Mouse (Mus musculus): ENCODE data around the gene Eef1akmt1. TPM values are rescaled to one million over a fixed set of nuclear protein-coding genes. Genes with fewer than 3 reads are reported as not detected.
A peak's percentile ranks its signal among the peaks of the same experiment; 100 is the strongest.

Gene Eef1akmt1
- polyA plus RNA-seq, 1 experiment = 53.2 TPM

GRCm38 (mm10) chr14:57535646-57536045 lies 35.8 kb downstream of the Eef1akmt1 start:
- Histone ChIP-seq H3K4me3 (ENCODE audit: insufficient read depth, low read length) (no peak overlapping the region), H3K27ac (ENCODE audit: insufficient read depth, low read length) (no peak overlapping the region), H3K4me1 (ENCODE audit: control insufficient read depth, insufficient read depth, low read length) (peaks cover 11% of the 10 kb centered on the region)
- TF ChIP-seq CTCF (IDR thresholded peaks at IDR 0.05; ENCODE audit: extremely low read depth, insufficient read depth, low read length) (no peak), POLR2A (IDR thresholded peaks at IDR 0.05; ENCODE audit: extremely low read depth, insufficient read depth, low read length) (no peak)

- Histone ChIP-seq H3K4me1 (ENCODE audit: control insufficient read depth, insufficient read depth, low read length) (peaks cover 9% of the 10 kb centered on the region), H3K4me3 (ENCODE audit: insufficient read depth, low read length) (no peak overlapping the region), H3K27ac (ENCODE audit: insufficient read depth, low read length) (peak overlapping the region; percentile 26)
- no peak for TF ChIP-seq POLR2A (IDR thresholded peaks at IDR 0.05; ENCODE audit: extremely low read depth, insufficient read depth, low read length)
- no peak for TF ChIP-seq CTCF (IDR thresholded peaks at IDR 0.05; ENCODE audit: extremely low read depth, insufficient read depth, low read length)
Observed at GRCm38 (mm10) chr14:57534961-57535360, 36.5 kb downstream of the Eef1akmt1 start.

- Histone ChIP-seq H3K27ac (ENCODE audit: insufficient read depth, low read length) (peak overlapping the region; percentile 26), H3K4me3 (ENCODE audit: insufficient read depth, low read length) (no peak overlapping the region), H3K4me1 (ENCODE audit: control insufficient read depth, insufficient read depth, low read length) (peaks cover 12% of the 10 kb centered on the region)
- TF ChIP-seq CTCF (IDR thresholded peaks at IDR 0.05; ENCODE audit: extremely low read depth, insufficient read depth, low read length) (no peak), POLR2A (IDR thresholded peaks at IDR 0.05; ENCODE audit: extremely low read depth, insufficient read depth, low read length) (no peak)
Observed at GRCm38 (mm10) chr14:57534346-57534745, 37.1 kb downstream of the Eef1akmt1 start.

- Histone ChIP-seq H3K4me1 (ENCODE audit: control insufficient read depth, insufficient read depth, low read length) (peaks cover 13% of the 10 kb centered on the region), H3K27ac (ENCODE audit: insufficient read depth, low read length) (no peak overlapping the region), H3K4me3 (ENCODE audit: insufficient read depth, low read length) (no peak overlapping the region)
- TF ChIP-seq CTCF (IDR thresholded peaks at IDR 0.05; ENCODE audit: extremely low read depth, insufficient read depth, low read length) (no peak), POLR2A (IDR thresholded peaks at IDR 0.05; ENCODE audit: extremely low read depth, insufficient read depth, low read length) (no peak)
Observed at GRCm38 (mm10) chr14:57533841-57534240, 37.6 kb downstream of the Eef1akmt1 start.

GRCm38 (mm10) chr14:57533214-57533613 lies 38.2 kb downstream of the Eef1akmt1 start:
- no peak overlapping the region for H3K27ac ChIP-seq (ENCODE audit: insufficient read depth, low read length)
- H3K4me1 ChIP-seq (ENCODE audit: control insufficient read depth, insufficient read depth, low read length) = peaks cover 13% of the 10 kb centered on the region
- H3K4me3 ChIP-seq (ENCODE audit: insufficient read depth, low read length) = no peak overlapping the region
- TF ChIP-seq POLR2A (IDR thresholded peaks at IDR 0.05; ENCODE audit: extremely low read depth, insufficient read depth, low read length) (no peak), CTCF (IDR thresholded peaks at IDR 0.05; ENCODE audit: extremely low read depth, insufficient read depth, low read length) (peak; percentile 60)

GRCm38 (mm10) chr14:57532577-57532976 lies 38.8 kb downstream of the Eef1akmt1 start:
- TF ChIP-seq CTCF (IDR thresholded peaks at IDR 0.05; ENCODE audit: extremely low read depth, insufficient read depth, low read length) (no peak), POLR2A (IDR thresholded peaks at IDR 0.05; ENCODE audit: extremely low read depth, insufficient read depth, low read length) (no peak)
- H3K4me1 ChIP-seq (ENCODE audit: control insufficient read depth, insufficient read depth, low read length) = peaks cover 14% of the 10 kb centered on the region
- no peak overlapping the region for H3K27ac ChIP-seq (ENCODE audit: insufficient read depth, low read length)
- no peak overlapping the region for H3K4me3 ChIP-seq (ENCODE audit: insufficient read depth, low read length)

- no peak for TF ChIP-seq POLR2A (IDR thresholded peaks at IDR 0.05; ENCODE audit: extremely low read depth, insufficient read depth, low read length)
- TF ChIP-seq CTCF (IDR thresholded peaks at IDR 0.05; ENCODE audit: extremely low read depth, insufficient read depth, low read length) = no peak
- Histone ChIP-seq H3K27ac (ENCODE audit: insufficient read depth, low read length) (no peak overlapping the region), H3K4me3 (ENCODE audit: insufficient read depth, low read length) (no peak overlapping the region), H3K4me1 (ENCODE audit: control insufficient read depth, insufficient read depth, low read length) (peaks cover 13% of the 10 kb centered on the region; the same call in 1 of the 2 replicates)
Observed at GRCm38 (mm10) chr14:57529786-57530515, 41.5 kb downstream of the Eef1akmt1 start.

- H3K4me3 ChIP-seq (ENCODE audit: insufficient read depth, low read length) = no peak overlapping the region
- H3K27ac ChIP-seq (ENCODE audit: insufficient read depth, low read length) = peak overlapping the region; percentile 69
- H3K4me1 ChIP-seq (ENCODE audit: control insufficient read depth, insufficient read depth, low read length) = peaks cover 9% of the 10 kb centered on the region; the same call in 1 of the 2 replicates
- TF ChIP-seq CTCF (IDR thresholded peaks at IDR 0.05; ENCODE audit: extremely low read depth, insufficient read depth, low read length) = no peak
- TF ChIP-seq POLR2A (IDR thresholded peaks at IDR 0.05; ENCODE audit: extremely low read depth, insufficient read depth, low read length) = 0 out of 2 replicates have a peak, but pooled peaks have one; percentile 18
Observed at GRCm38 (mm10) chr14:57529086-57529785, 42.2 kb downstream of the Eef1akmt1 start.

GRCm38 (mm10) chr14:57527598-57527997 lies 43.8 kb downstream of the Eef1akmt1 start:
- Histone ChIP-seq H3K27ac (ENCODE audit: insufficient read depth, low read length) (peak overlapping the region; percentile 54), H3K4me3 (ENCODE audit: insufficient read depth, low read length) (no peak overlapping the region), H3K4me1 (ENCODE audit: control insufficient read depth, insufficient read depth, low read length) (peaks cover 9% of the 10 kb centered on the region; the same call in 1 of the 2 replicates)
- TF ChIP-seq POLR2A (IDR thresholded peaks at IDR 0.05; ENCODE audit: extremely low read depth, insufficient read depth, low read length) (no peak), CTCF (IDR thresholded peaks at IDR 0.05; ENCODE audit: extremely low read depth, insufficient read depth, low read length) (no peak)

All from cortical plate, adult 2 months (tissue).